Mouse (Mus musculus) cortical plate, adult 2 months (tissue): ENCODE results near the gene Nfia. TPM values are rescaled to one million over a fixed set of nuclear protein-coding genes. Genes with fewer than 3 reads are reported as not detected.

Experiments
- H3K27ac ChIP-seq: fragments of 200-500 bp; 2 replicates; pipeline ENCODE4 v1.5.1; 2012; ENCODE audit warnings: low read length, control low read depth, inconsistent platforms; ENCODE audit not compliant: insufficient read depth
- H3K4me1 ChIP-seq: fragments of 200-500 bp; 2 replicates; pipeline ENCODE4 v1.6.1; 2011; ENCODE audit warnings: low read length; ENCODE audit not compliant: control insufficient read depth, insufficient read depth
- H3K4me3 ChIP-seq: fragments of 200-500 bp; 2 replicates; pipeline ENCODE4 v1.5.1; 2011; ENCODE audit warnings: mild to moderate bottlenecking, low read length, control low read depth; ENCODE audit not compliant: insufficient read depth
- CTCF ChIP-seq: fragments of 200-500 bp; IDR thresholded peaks from 2 replicates; pipeline ENCODE4 v1.5.1; 2011; ENCODE audit warnings: mild to moderate bottlenecking, control low read depth, low read length; ENCODE audit not compliant: insufficient read depth; ENCODE audit errors: extremely low read depth
- POLR2A ChIP-seq: fragments of 200-500 bp; IDR thresholded peaks from 2 replicates; pipeline ENCODE4 v1.6.1; 2011; ENCODE audit warnings: mild to moderate bottlenecking, low read length, control low read depth; ENCODE audit not compliant: insufficient read depth; ENCODE audit errors: extremely low read depth
- polyA plus RNA-seq: library from polyadenylated mRNA; depleted of rRNA; stranded (reverse); fragments of >200 nt; gene quantifications from 2 replicates; pipeline ENCODE4 v1.2.3, GENCODE M21; 2012

Nfia gene
- polyA plus RNA-seq, 1 experiment = 24.1 TPM

DNA sequence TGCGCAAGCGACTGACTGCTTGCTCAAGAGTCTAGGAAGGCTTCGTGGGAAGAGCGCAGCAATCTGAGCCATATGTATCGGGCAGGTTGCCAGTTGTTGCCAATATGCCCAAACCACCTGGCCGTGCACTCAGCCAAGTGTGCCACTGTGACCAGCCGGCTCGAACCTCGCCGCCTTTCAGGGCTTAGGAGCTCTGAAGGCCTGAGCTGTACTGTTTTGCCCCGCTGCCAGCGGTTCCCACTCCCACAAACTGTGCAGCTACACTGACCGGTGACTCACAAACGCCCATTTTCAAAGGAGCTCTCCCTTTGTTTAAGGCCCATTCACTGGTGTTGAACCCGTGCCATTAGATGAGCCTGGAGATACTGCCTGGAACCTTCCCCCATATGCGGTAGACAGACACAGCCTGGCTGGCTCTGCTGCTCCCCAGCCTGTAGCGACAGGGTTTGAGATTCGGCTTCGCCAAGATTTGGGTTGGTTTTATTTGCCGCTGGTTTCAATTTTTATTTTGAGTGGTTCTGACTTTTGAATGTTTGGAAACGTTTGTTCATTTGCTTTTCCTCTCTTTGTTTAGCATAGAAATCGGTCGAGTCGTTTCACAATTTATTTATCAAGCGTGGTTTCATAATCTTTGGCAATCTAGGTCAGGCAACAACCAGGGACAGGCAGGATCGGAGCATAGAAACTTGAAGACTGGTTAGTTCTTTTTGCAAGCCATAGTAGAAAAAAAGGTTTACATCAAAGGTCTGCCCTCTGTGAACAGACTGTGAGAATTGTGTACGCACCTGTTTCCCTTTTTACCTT lies 138.4 kb downstream of the Nfia start:
- TF ChIP-seq POLR2A (no peak), CTCF (no peak)
- peaks cover 11% of the 10 kb centered on the region for H3K4me1 ChIP-seq
- peak overlapping the region; percentile 26 for H3K4me3 ChIP-seq

DNA sequence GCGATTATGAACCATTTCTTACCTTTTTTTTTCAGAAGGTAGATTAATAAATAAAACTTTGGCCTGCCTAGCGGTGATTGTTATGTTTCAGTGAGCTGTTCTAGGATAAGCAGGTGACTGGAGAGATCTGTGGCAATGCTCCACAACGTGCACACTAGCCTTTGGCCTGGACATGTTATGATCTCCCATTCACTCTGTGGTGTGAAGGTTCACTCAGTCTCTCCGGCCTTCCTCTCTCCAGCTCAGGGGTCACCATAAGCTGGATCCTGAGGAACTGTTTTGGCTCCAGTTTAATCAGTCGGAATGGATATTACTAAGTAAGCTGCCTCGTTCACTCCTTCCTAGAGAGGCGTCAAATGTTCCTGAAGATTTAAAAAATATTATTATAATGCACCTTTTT lies 139.2 kb downstream of the Nfia start:
- H3K4me1 ChIP-seq = peaks cover 11% of the 10 kb centered on the region
- no peak for TF ChIP-seq CTCF
- no peak for TF ChIP-seq POLR2A
- no peak overlapping the region for H3K27ac ChIP-seq
- no peak overlapping the region for H3K4me3 ChIP-seq

More for the DNA sequence above, 138.4 kb downstream of the Nfia start:
- H3K27ac ChIP-seq = peak overlapping the region; percentile 64

DNA sequence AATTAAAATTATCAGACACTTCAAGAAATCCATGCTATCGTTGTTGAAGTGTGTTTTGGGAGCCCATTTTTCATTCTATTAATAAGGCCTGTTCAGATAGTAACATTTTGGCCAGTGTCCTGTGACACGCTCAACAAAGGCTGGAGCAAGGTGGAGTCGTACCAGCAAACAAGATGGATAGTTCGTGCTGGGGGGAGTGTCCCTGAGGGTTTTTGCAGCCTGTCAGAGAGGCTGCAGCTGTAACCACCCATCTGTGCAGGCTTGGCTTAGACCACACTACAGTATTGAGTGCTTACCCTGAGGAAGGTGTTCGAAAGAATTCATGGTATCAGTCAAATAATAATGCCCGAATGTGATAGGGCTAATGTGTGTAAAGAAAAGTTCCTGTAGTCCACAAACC lies 139.6 kb downstream of the Nfia start:
- no peak for TF ChIP-seq CTCF
- TF ChIP-seq POLR2A = no peak
- Histone ChIP-seq H3K27ac (no peak overlapping the region), H3K4me1 (peaks cover 11% of the 10 kb centered on the region)

DNA sequence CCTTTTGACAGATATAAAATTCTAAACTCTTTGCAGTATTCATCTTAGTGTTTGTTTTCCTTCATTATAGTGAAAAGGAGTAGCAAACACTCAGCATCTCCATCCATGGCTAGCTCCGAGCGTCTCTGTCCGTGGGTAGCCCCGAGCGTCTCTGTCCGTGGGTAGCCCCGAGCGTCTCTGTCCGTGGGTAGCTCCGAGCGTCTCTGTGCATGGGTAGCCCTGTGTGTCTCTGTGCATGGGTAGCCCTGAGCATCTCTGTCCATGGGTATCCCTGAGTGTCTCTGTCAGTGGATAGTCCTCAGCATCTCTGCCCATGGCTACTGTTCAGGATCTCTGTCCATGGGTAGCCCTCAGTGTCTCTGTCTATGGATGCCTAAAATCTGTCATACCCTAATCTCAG lies 140.0 kb downstream of the Nfia start:
- no peak overlapping the region for H3K4me3 ChIP-seq
- peaks cover 11% of the 10 kb centered on the region for H3K4me1 ChIP-seq
- no peak overlapping the region for H3K27ac ChIP-seq
- no peak for TF ChIP-seq POLR2A
- no peak for TF ChIP-seq CTCF

More for the DNA sequence above, 139.6 kb downstream of the Nfia start:
- no peak overlapping the region for H3K4me3 ChIP-seq

DNA sequence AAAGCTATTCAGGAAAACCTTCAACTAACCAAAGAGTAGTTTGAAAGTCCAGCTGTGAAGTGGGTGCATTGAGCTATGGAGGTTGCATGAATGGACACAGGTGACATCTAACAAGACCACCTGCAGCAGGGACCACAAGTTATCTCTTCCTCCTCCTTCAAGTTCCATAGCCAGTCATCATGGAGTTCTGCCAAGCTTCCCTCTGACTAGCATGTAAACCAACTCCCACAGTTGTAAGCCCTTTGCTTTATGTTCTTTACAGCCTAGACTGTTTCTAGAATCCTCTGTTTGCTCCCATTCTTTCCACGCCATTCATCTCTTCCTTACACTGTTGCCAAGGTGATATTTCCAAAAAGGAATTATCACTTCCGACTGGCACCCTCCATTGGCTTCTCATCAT lies 141.8 kb downstream of the Nfia start:
- TF ChIP-seq POLR2A = no peak
- no peak for TF ChIP-seq CTCF
- Histone ChIP-seq H3K4me1 (peaks cover 7% of the 10 kb centered on the region), H3K27ac (no peak overlapping the region), H3K4me3 (no peak overlapping the region)

DNA sequence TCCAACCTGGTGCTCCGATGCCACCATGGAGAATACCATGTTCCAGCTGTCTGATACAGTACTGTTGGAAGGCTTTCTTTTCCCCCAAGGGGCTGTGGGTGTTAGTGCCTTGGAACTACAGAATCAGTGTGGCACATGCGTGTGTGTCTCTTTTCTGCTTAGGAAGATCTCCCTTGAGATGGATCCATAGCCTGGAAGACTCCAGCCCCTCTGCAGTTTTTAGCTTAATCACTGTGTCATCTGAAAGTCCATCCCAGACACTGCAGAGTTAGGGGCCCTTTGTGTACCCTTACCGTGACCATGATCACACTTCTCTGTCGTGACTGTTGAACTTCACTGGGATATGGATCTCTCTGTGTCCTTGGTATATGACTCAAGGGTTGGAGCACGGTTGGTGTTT lies 142.2 kb downstream of the Nfia start:
- Histone ChIP-seq H3K4me3 (no peak overlapping the region), H3K4me1 (peaks cover 7% of the 10 kb centered on the region), H3K27ac (no peak overlapping the region)
- TF ChIP-seq CTCF (no peak), POLR2A (no peak)

DNA sequence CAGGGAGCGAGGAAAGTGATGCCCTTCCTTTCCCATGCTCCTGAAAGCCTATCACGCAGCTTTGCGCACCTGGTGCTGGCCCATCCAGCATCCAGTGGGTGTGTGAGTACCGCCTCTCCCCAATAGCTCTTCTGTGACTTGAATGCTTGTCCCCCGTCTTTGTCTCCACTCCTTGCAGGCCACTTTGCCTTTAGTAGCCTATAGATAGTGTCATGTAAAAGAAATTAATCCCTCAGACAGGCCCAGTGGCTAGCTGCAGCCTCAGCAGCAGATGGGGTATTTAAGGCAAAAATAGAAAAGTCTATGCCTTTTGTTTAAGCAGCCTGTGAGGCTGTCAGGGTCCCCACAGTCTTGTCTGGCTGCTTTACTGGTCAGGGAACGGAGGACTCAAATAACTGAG lies 145.0 kb downstream of the Nfia start:
- Histone ChIP-seq H3K27ac (no peak overlapping the region), H3K4me1 (peaks cover 3% of the 10 kb centered on the region; the same call in 1 of the 2 replicates), H3K4me3 (no peak overlapping the region)
- TF ChIP-seq CTCF (no peak), POLR2A (no peak)

DNA sequence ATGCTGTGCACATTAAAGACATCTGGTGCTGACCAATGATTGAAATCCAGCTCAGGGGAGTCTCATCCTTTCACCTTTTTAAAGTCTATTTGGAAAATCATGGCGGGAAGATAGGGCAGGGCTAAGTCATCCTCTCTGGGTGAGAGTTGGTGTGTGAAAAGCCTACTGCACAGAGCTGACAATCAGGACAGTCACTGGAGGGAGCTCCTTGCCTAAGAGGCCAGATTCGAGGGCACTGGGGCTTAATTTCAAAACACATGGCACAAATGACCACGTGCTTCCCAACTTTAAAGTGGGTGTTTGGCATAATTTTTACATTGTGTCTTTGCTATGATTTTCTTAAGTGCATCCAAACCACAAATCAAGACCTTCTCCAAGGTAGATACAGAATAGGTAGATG lies 146.1 kb downstream of the Nfia start:
- Histone ChIP-seq H3K4me3 (no peak overlapping the region), H3K27ac (no peak overlapping the region), H3K4me1 (peaks cover 3% of the 10 kb centered on the region; the same call in 1 of the 2 replicates)
- TF ChIP-seq CTCF (no peak), POLR2A (no peak)

DNA sequence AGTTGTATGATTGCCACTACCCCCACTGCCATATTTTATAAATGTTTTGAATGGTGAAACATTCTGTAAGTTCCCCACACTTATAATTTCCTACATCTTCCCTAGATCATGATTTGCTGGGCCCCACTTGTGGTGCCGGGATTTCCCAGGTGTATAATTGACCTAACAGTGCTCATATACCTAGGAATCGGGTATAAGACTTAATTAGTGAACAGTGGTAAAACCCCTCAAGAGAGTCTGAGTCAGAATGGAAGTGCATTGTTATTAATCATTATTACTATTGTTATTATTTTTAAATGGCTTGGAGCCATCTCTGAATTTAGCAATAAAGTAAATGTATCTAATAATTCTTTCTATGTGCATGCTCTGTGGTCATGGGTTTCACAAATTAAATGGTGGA lies 147.2 kb downstream of the Nfia start:
- no peak overlapping the region for H3K27ac ChIP-seq
- TF ChIP-seq CTCF (no peak), POLR2A (no peak)
- no peak overlapping the region for H3K4me3 ChIP-seq
- peaks cover 3% of the 10 kb centered on the region; the same call in 1 of the 2 replicates for H3K4me1 ChIP-seq
